ENCODE assay signal across 8 mouse cellular contexts in the genomic region with DNA sequence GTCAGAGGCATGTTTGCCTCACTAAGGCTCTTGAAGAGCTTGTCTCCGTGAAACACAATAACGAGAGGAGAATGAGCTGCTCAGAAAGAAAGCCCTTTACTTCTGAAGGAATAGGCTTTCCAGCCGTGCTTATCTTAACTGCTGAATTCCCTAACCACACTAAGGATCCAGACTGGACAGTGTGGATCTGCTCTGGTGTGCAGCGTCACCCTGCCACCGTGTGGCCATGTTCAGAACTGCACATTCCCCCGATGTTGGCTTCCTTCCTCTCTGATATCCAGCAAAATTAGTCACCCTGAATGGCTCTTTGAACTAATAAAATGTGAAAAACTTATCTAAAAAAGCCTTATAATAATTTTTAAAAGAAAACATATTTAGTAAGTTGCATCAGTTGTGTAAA. TPM values are rescaled to one million over a fixed set of nuclear protein-coding genes. Genes with fewer than 3 reads are reported as not detected.
DNase-seq lines count a peak whose midpoint lies in the region; ATAC-seq and TF ChIP-seq lines count a peak whose summit lies in the region.

No protein-coding gene starts in this region.

- WGBS in cerebellum, adult 2 months, result under 1% methylated on average over 6 of the region's 6 CpGs
- WGBS in forebrain, embryonic 16.5 days, result 1% methylated on average over 6 of the region's 6 CpGs
- WGBS in olfactory bulb, adult 2 months, result 0% methylated on average over 6 of the region's 6 CpGs

- no peak for TF ChIP-seq POLR2A in cerebellum, adult 2 months (IDR thresholded peaks at IDR 0.05; ENCODE audit: borderline replicate concordance, insufficient read depth, low read length)
- TF ChIP-seq POLR2A in olfactory bulb, adult 2 months (IDR thresholded peaks at IDR 0.05; ENCODE audit: insufficient read depth, low read depth, low read length), result no peak

- H3K27ac ChIP-seq in cerebellum, adult 2 months (ENCODE audit: insufficient read depth, low read length), result no peak overlapping the region
- no peak overlapping the region for H3K27ac ChIP-seq in forebrain, embryonic 16.5 days (ENCODE audit: low read length)
- no peak overlapping the region for H3K27ac ChIP-seq in olfactory bulb, adult 2 months (ENCODE audit: insufficient read depth, low read depth, low read length)

- peak; percentile 82 for ATAC-seq in forebrain, embryonic 16.5 days

- intact Hi-C loops in heart, postnatal 25 days (cut with DNase I), result loop anchor here (1.0 to 5.0 kb wide), 3 partner anchors 279 to 451 kb away; no protein-coding TSS in a partner anchor

- no peaks in the 10 kb centered on the region for H3K4me1 ChIP-seq in cerebellum, adult 2 months (ENCODE audit: control insufficient read depth, insufficient read depth, low read length)
- no peaks in the 10 kb centered on the region for H3K4me1 ChIP-seq in forebrain, embryonic 16.5 days (replicated peaks; ENCODE audit: control insufficient read depth, insufficient read depth, low read length)
- no peaks in the 10 kb centered on the region for H3K4me1 ChIP-seq in olfactory bulb, adult 2 months (ENCODE audit: control insufficient read depth, insufficient read depth, low read length)

- H3K36me3 ChIP-seq in forebrain, embryonic 16.5 days (ENCODE audit: control insufficient read depth, insufficient read depth), result no peaks in the 10 kb centered on the region

- no peaks in the 10 kb centered on the region for H3K9me3 ChIP-seq in forebrain, embryonic 16.5 days (ENCODE audit: control insufficient read depth, low read length)

- no peak overlapping the region for H3K4me2 ChIP-seq in forebrain, embryonic 16.5 days (ENCODE audit: low read length)

- H3K27me3 ChIP-seq in cerebellum, adult 2 months (ENCODE audit: control insufficient read depth, insufficient read depth, low read length), result no peaks in the 10 kb centered on the region
- H3K27me3 ChIP-seq in forebrain, embryonic 16.5 days (replicated peaks; ENCODE audit: control insufficient read depth, insufficient read depth, low read length), result no peaks in the 10 kb centered on the region

- peak; percentile 18 for DNase-seq in MEL-GATA-1-ER (ENCODE audit: extremely low read depth, low read depth)
- DNase-seq in cerebellum, adult 2 months, result peak; percentile 72 to 88
- peak; percentile 46 for DNase-seq in heart, postnatal 25 days (ENCODE audit: low spot score)
- peak; percentile 90 to 91 for DNase-seq in kidney, postnatal 4 days
- peak; percentile 62 to 68 for DNase-seq in lung, adult 18-20 months
- DNase-seq in thymus, postnatal 14 days, result peak; percentile 60

- no peak overlapping the region for H3K9ac ChIP-seq in forebrain, embryonic 16.5 days (replicated peaks; ENCODE audit: low read depth, low read length)

- TF ChIP-seq CTCF in cerebellum, adult 2 months (IDR thresholded peaks at IDR 0.05; ENCODE audit: borderline replicate concordance, insufficient read depth, low read depth, low read length), result peak; percentile 99
- TF ChIP-seq CTCF in olfactory bulb, adult 2 months (IDR thresholded peaks at IDR 0.05; ENCODE audit: insufficient read depth, low read depth, low read length), result peak; percentile 80; the same call in 1 of the 2 replicates

- no peak overlapping the region for H3K4me3 ChIP-seq in cerebellum, adult 2 months (replicated peaks; ENCODE audit: insufficient read depth, low read depth, low read length)
- no peak overlapping the region for H3K4me3 ChIP-seq in forebrain, embryonic 16.5 days (replicated peaks; ENCODE audit: low read length)
- no peak overlapping the region for H3K4me3 ChIP-seq in olfactory bulb, adult 2 months (ENCODE audit: insufficient read depth, low read depth, low read length)

RNA-seq across cellular contexts. Expression of gene Syt16, which starts 16.3 kb away (rescaled TPM):
- 5.5 TPM in 2 replicates for polyA plus RNA-seq in cerebellum, adult 2 months (2012; rRNA removed)
- polyA plus RNA-seq in forebrain, embryonic 16.5 days (2015; fragmentation: Nextera tagmentation; extraction: Ambion mirVana), result 80.6 and 81.0 TPM in 2 replicates
- total RNA-seq in heart, postnatal 25 days (2021), result not detected
- polyA plus RNA-seq in olfactory bulb, adult 2 months (2012; ENCODE audit: insufficient read depth, insufficient read length, low replicate concordance, missing spikeins), result not detected in 2 replicates

RNA-seq across cellular contexts. Expression of gene Snapc1, which starts 49.5 kb away (rescaled TPM):
- polyA plus RNA-seq in cerebellum, adult 2 months (2012; rRNA removed), result 33.4 and 35.2 TPM in 2 replicates
- polyA plus RNA-seq in forebrain, embryonic 16.5 days (2015; fragmentation: Nextera tagmentation; extraction: Ambion mirVana), result 42.4 and 43.9 TPM in 2 replicates
- total RNA-seq in heart, postnatal 25 days (2021), result 10 to 100 TPM in 1 of 2 experiments, 1 to 10 TPM in 1; 9.9 to 11.4 TPM
- 167 TPM in 1 of 2 replicates, not detected in the other for polyA plus RNA-seq in olfactory bulb, adult 2 months (2012; ENCODE audit: insufficient read depth, insufficient read length, low replicate concordance, missing spikeins)

Comparison
In these comparisons a context has a peak if more than half of its experiments do, and no peak if none do; other contexts are left out.
1. DNase-seq: peak in every context shown above with its lines; median percentile 90 in kidney, postnatal 4 days; 80 in cerebellum, adult 2 months; 65 in lung, adult 18-20 months; 60 in thymus, postnatal 14 days; 46 in heart, postnatal 25 days; 18 in MEL-GATA-1-ER.
2. RNA of gene Syt16, which starts 16.3 kb away (polyA plus RNA-seq): 80.6 to 81.0 TPM in forebrain, embryonic 16.5 days; 5.5 TPM in cerebellum, adult 2 months and not detected in olfactory bulb, adult 2 months; every median in the first group is over 10 times any median in the second.